Mouse (Mus musculus) c-Kit-positive CD71-positive TER-119-negative erythroid progenitor cells, embryonic 14.5 days (primary cell): ENCODE results near the gene Crlf1.
"Not testable (repeated sequence)": the region's sequence is repeated elsewhere in the genome, so short reads cannot be mapped to it uniquely, and the experiment has no call there.

Experiments
- DNase-seq: peaks from one replicate; pipeline ENCODE4 v3.0.0-alpha.2; 2013; ENCODE audit warnings: low read depth

Gene Crlf1

DNA sequence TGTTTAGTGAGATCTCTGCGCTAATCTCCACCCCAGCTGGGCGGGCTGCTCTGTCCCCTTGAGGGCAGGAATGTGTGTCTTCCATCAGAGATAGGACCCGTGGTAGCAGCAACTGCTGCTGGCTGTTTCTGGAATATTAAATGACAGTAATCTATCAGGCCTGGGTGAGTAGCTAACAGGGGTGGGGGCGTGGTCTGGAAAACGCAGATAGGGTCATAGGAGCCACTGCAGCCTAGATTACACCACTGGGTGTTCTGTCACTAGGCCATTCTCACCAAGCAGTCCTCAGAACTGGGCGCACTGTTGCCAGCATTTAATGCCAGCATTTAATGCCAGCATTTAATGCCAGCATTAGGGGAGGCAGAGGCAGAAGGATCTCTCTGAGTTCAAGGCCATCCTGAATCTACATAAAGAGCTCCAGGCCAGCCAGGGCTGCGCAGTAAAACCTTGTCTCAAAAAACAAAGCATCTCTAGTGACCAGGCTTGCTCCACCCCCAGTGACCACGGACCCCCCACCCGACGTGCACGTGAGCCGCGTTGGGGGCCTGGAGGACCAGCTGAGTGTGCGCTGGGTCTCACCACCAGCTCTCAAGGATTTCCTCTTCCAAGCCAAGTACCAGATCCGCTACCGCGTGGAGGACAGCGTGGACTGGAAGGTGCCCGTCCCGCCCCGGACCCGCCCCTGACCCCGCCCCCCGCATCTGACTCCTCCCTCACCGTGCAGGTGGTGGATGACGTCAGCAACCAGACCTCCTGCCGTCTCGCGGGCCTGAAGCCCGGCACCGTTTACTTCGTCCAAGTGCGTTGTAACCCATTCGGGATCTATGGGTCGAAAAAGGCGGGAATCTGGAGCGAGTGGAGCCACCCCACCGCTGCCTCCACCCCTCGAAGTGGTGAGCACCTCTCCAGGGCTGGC lies 7.7 kb downstream of the Crlf1 start:
- DNase-seq = peak; percentile 75

DNA sequence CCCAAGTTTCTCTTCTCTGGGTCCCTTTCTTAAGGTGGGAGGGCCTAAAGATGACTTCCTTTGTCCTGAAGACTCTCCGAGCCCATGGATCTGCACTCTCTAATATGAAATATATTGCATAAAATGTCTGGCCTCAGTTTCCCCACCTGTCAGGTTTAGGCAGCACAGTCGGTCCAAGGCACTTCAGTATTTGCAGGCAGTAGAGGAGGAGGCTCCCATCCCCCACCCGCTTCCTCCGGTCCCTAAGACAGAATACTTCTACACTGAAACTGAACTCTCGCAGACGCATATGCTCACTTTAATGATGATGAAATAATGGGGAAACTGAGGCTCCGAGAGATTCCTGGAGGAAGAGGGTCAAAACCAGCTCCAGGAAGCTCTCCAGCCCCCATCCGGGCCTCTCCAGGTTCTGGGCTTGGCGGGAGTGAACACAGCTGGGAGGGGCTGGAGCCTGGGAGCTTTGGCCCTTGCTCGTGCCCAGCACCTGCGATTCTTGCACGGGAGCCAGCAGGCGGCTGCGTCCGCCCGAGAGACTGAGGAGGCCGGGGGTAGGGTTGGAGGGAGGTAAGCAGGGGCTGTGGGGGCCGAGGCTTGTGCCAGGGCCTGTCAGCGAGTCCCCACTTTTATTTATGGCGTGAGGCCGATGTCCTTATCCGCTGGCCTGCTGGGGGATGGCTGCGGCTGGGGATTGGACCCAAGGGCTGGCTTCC lies 9.0 kb downstream of the Crlf1 start:
- DNase-seq = no peak

- DNase-seq = no peak
Measured at GRCm38 (mm10) chr8:70502540-70502939, 9.6 kb downstream of the Crlf1 start.

- no peak for DNase-seq
Measured at GRCm38 (mm10) chr8:70503062-70503750, 10.2 kb downstream of the Crlf1 start.

DNA sequence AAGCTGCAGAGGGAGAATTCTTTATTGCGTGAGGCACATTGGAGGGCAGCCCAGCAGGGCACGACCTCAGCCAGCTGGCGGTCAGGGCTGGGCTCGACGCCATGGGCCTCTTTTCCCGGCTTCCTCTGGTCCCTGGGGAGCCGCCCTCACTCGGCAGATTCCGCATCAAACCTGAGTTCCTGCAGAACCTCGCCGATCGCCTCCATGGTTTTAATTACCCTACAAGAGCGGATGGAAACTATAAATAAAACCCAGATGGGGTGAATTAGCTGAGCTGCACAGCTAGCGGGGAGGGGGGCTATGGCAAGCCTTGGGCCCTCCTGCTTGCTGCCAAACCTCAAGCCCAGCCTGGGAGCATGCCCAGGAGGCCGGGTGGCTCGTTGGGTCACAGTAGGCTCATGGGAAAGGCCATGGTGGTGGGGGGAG lies 11.3 kb downstream of the Crlf1 start:
- no peak for DNase-seq

GRCm38 (mm10) chr8:70504851-70505250 lies 11.9 kb downstream of the Crlf1 start:
- DNase-seq = peak; percentile 83

- no peak for DNase-seq
Measured at GRCm38 (mm10) chr8:70505698-70506327, 12.9 kb downstream of the Crlf1 start.

DNA sequence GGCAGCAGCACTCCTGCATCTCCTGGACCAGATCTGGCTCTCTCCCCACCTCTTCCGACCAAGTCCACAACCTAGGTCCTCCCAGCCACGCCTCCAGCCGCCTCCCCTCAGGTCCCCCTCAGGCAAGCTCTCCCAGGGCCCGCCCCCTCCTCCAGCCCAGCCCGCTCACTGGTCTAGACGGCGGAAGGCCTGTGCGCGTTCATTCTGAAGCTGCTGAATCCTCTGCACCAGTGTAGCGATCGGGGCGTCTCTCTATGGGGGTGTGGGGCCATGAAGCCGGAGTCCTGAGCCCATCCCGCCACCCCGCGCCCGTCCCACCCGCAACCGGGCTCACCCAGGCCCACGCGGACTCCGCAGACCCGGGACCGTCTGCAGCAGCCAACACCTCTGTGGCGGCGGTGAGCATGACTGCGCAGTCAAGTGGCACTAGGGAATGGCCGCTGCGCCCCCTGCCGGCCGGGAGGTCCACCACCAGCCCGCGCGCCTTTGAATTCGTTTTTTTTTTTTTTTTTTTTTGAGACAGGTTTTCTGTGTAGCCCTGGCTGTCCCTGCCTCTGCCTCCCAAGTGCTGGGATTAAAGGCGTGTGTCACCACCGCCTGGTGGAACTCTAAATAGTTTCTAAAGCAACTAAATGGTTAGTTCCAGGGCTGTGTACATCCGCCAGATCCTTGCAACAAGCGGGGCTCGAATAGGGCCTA lies 13.5 kb downstream of the Crlf1 start, which contains the start of gene Rex1bd:
Rex1bd (minus strand) TSS at position 425 of the 699 bp plus-strand sequence.
- DNase-seq = peak; percentile 88

DNA sequence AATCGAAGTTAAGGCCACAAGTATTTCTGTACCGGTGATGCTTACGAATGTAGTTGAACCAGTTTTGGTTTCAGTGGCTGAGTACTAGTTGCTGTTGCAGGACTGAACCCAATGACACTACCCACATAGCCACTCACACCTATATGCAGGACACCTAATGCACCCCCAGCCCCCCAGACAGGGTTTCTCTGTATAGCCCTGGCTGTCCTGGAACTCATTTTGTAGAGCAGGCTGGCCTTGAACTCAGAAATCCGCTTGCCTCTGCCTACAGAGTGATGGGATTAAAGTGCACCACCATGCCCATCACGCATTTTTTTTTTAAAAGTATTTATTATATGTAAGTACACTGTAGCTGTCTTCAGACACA lies 14.1 kb downstream of the Crlf1 start:
- DNase-seq = no peak

GRCm38 (mm10) chr8:70509281-70509952 lies 16.5 kb downstream of the Crlf1 start:
- DNase-seq = no peak

DNA sequence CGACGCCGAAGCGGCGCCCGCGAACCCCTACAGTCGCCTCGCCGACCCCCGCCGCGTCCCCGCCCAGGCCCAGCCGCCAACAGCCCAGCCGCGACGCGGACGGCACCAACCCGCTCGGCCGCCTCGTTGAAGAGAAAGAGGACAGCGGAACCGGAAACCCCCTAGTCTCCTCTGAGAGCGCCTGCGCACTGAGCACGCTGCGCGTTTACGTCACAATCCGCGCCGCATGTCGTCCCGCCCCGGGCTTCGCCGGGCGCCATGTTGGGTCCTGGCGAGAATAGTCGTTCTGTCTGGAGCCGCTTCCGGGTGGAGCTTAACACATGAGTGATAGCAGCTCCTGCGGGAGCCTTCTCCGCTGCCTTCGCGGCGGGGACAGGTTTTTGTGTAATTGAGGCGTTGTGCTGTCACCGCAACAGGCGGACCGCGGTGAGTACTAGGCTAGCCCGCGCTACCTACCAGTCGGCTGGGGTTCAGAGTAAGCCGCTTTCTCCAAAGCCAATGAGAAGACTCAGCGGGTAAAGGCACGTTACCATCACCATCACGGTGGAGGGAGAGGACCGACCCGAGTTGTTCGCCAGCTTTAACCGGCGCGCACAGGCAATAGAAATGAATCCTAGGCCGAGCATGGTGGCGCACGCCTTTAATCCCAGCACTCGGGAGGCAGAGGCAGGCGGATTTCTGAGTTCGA lies 17.4 kb downstream of the Crlf1 start, which contains the start of gene Uba52:
Uba52 (minus strand) TSS at position 574 of the 688 bp plus-strand sequence.
- DNase-seq = peak; percentile 95

- DNase-seq = not testable (repeated sequence)
Measured at GRCm38 (mm10) chr8:70511174-70511573, 18.2 kb downstream of the Crlf1 start.

GRCm38 (mm10) chr8:70511770-70512169 lies 18.8 kb downstream of the Crlf1 start:
- no peak for DNase-seq

GRCm38 (mm10) chr8:70512253-70512903 lies 19.4 kb downstream of the Crlf1 start:
- no peak for DNase-seq

GRCm38 (mm10) chr8:70513441-70513840 lies 20.5 kb downstream of the Crlf1 start:
- DNase-seq = no peak

GRCm38 (mm10) chr8:70517940-70518643 lies 25.1 kb downstream of the Crlf1 start:
- no peak for DNase-seq

DNA sequence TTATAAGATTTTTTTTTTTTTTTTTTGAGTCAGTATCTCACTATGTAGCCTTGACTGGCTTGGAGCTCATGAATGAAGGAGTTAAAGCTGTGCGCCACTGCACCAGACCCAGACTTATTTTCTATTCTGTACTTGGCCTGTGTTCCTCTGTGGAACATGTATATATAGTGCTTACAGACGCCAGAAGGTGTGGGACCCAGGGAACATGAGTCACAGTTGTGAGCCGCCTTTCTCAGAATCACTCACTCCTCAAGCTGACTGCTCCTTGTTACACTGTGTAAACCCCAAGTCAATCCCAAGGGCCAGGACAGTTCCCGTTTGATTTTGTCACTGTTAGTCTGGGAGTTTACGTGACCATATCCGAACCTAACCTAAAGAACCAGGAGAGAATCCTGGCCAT lies 26.1 kb downstream of the Crlf1 start:
- no peak for DNase-seq

DNA sequence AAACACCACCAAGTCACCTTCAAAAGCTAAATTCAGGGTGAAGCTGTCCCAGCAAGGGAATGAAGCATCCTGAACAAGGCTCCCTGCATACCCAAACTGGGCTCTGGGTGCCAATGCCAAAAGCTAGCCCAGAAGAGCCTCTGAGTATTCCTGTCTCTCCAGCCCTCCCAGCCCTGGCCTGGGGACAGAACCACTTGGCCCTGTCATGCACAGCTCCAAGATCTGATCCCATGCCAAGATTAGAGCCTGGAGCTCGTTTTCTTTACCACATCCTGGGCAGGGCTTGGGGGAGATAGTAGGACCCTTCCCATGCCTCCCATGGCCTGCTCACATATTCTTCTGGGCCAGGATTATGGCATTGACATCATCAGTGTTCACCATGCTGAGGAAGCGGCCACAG lies 26.6 kb downstream of the Crlf1 start:
- DNase-seq = no peak
